Mouse (Mus musculus): ENCODE data around the gene Tmem119. TPM values are rescaled to one million over a fixed set of nuclear protein-coding genes. Genes with fewer than 3 reads are reported as not detected.
"Not testable (repeated sequence)": the region's sequence is repeated elsewhere in the genome, so short reads cannot be mapped to it uniquely, and the experiment has no call there.

The Tmem119 gene
- total RNA-seq, 2 experiments from 2014 or later = 6.7 to 7.3 TPM

DNA sequence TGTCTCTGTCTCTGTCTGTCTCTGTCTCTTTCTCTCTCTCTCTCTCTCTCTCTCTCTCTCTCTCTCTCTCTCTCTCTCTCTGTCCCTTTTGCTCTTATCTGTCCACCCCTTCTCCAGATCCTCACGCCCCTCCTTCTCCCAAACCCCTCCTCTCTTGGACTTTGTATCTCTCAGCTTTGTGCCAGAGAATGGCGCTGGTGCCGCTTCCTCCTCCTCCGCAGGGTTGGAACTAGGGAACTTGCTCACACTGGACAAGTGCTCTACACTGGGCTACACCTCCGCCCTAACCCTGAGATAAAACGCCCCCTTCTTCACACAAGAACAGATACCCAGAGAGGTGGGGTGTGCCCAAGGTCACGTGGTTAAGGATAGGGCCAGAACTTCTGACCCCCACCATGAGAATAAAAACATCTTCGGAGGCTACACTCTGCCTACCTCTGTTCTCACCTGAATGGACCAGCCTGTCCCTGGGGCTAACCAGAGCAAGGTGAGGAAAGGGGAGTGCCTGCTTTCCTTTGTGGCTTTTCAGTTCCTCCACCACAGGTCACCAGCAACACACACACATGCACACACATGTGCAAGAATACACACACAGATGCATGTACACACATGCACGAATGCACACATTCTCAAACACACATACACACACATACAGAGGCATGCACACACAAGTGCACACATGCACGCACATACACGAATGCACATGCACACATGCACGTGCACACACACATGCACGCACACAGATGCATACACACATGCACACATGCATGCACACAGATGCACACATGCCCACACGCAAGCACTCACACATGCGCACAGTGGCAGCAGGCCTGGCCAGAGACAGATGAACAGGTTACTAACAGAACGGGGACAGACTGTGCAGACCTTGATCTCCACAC is 8.9 kb downstream of the Tmem119 start:
- intact Hi-C loops (cut with DNase I) = no loop called here

DNA sequence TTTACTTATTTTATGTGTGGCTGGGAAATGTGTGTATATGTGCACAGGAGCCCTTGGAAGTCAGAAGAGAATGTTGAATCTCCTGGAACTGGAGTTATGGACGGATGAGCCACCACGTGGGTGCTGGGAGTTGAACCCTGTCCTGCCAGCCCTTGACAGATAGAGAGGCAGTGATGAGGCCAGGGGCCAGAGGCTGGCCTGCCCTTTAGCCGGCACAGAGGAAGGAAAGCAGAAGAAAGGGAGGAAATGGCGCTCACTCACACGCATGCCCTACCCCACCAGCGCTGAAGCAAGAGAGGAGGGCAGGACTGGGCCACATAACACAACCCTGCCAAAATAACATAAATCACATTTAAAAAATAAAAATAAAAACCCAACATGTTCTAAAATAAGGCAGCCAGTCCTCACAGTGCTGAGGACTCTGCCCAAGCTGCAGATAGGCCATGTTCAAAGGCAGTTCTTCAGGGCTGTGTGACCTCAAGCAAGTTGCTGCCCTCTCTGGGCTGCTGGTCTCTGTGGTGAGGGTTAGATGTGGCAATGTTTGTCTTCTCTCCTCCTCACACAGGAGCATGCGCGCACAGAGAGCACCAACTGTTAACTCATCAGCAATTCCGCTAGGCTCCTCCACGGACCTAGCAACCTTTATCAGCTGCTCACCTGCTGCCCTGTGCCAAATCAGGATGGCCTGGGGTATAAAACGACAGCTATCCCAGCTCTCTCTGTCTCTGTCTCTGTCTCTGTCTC is 9.7 kb downstream of the Tmem119 start:
- DNase-seq (ENCODE audit: low spot score) = no peak
- intact Hi-C loops (cut with DNase I) = no loop called here

More for the DNA sequence above, 8.9 kb downstream of the Tmem119 start:
- DNase-seq (ENCODE audit: low spot score) = no peak

GRCm38 (mm10) chr5:113789075-113789788 is 11.1 kb downstream of the Tmem119 start:
- no peak for DNase-seq (ENCODE audit: low spot score)
- intact Hi-C loops (cut with DNase I) = no loop called here

- no peak for DNase-seq (ENCODE audit: low spot score)
- intact Hi-C loops (cut with DNase I) = no loop called here
Observed at GRCm38 (mm10) chr5:113788645-113789044, 11.7 kb downstream of the Tmem119 start.

DNA sequence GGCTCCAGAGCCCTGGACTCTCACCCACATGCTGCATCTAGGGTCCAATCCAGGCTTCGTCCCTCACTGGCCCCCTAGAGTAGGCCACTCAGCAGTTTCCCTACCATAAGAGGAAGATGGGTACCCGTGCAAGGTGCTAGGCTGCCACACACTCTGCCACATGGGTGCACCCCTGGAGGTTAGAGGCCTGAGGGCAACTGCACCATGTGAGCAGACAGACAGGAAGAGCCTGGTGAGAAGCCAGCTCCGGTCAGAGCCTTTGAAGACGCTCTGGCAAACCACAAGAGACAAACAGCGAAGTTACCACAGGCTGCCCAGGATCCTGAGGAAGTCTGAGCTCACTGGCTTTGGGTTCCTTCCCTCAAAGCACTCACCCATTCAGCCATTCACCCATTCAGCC is 13.3 kb downstream of the Tmem119 start:
- intact Hi-C loops (cut with DNase I) = no loop called here
- no peak for DNase-seq (ENCODE audit: low spot score)

GRCm38 (mm10) chr5:113784104-113784503 is 16.2 kb downstream of the Tmem119 start:
- DNase-seq (ENCODE audit: low spot score); intact Hi-C loops (cut with DNase I): not testable (repeated sequence)

DNA sequence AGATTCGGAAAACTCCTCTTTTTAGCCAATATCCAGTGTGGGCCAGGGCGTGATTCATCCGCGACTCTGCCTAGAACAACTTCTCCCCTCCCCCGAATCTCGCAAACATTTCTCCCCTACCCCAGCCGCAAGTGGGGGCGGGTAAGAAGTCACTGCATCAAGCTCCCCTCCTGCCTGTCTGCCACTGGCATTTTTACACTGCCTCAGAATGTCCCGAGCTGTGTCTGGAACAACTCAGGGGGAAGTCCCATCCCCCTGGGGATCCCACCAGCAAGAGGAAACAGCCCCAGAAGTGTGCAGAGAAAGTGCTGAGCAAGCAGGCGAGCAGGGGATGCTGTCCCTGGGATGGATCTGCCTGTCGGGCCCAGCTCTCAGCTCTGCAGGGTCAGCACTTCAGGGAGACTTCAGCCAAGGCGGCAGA is 16.7 kb downstream of the Tmem119 start:
- DNase-seq (ENCODE audit: low spot score) = peak; percentile 67
- intact Hi-C loops (cut with DNase I) = no loop called here

DNA sequence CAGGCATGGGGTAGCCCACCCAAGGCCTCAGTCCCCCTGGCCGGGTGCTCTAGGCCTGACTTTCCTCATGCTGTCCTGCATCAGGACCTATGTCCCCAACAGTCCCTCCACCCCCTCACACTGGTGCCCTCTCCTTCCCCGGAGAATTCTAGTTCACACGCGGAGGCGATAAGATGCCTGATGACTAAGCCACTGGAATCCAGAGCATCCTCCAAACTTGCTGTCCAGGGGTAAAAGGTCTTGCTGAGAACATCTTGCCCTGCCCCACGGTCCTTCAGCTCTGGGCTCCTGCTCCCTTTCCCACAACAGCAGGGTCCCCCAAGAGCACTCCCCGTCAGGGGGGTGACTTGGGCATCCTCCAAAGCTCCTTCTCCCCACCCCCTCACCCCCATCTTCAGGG is 17.7 kb downstream of the Tmem119 start:
- intact Hi-C loops (cut with DNase I) = no loop called here
- DNase-seq (ENCODE audit: low spot score) = peak; percentile 33

DNA sequence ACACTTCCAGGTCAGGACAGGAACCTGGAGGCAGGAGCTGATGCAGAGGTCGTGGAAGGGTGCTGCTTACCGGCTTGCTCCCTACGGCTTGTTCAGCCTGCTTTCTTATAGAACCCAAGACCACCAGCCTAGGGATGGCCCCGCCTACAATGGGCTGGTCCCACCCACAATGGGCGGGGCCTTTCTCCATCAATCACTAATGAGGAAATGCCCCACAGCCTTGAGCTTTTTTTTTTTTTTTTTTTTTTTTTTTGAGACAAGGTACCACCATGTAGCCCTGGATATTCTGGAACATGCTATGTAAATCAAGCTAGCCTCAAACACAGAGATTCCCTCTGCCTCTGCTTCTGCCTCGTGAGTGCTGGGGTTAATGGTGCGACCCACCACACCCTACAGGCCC is 18.4 kb downstream of the Tmem119 start:
- intact Hi-C loops (cut with DNase I) = no loop called here
- DNase-seq (ENCODE audit: low spot score) = no peak

- intact Hi-C loops (cut with DNase I) = no loop called here
- no peak for DNase-seq (ENCODE audit: low spot score)
Observed at GRCm38 (mm10) chr5:113781254-113781653, 19.1 kb downstream of the Tmem119 start.

DNA sequence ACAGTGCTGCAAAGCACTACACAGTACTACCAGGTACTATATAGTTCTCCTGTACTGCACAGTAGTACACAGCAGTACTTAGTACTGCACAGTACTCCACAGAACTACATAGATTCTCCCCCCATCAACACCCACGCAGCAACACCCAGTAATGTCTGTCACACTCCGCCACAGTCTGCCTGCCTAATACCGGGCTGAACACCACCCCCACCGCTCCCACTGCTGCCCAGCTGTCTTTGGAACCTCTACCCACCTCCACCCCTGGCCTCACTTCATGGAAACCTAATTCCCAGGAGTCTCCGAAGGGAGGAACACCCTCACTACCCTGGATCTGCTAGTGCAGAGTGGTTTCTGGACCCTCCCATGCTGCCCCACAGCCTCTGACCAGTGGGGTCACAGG is 19.6 kb downstream of the Tmem119 start:
- no peak for DNase-seq (ENCODE audit: low spot score)
- intact Hi-C loops (cut with DNase I) = no loop called here

- intact Hi-C loops (cut with DNase I) = no loop called here
- no peak for DNase-seq (ENCODE audit: low spot score)
Observed at GRCm38 (mm10) chr5:113780082-113780752, 20.1 kb downstream of the Tmem119 start.

- no peak for DNase-seq (ENCODE audit: low spot score)
- intact Hi-C loops (cut with DNase I) = no loop called here
Observed at GRCm38 (mm10) chr5:113779569-113779968, 20.7 kb downstream of the Tmem119 start.

- intact Hi-C loops (cut with DNase I); DNase-seq (ENCODE audit: low spot score): not testable (repeated sequence)
Observed at GRCm38 (mm10) chr5:113777728-113778127, 22.6 kb downstream of the Tmem119 start.

- intact Hi-C loops (cut with DNase I) = no loop called here
- DNase-seq (ENCODE audit: low spot score) = no peak
Observed at GRCm38 (mm10) chr5:113776896-113777226, 23.5 kb downstream of the Tmem119 start.

- DNase-seq (ENCODE audit: low spot score) = no peak
- intact Hi-C loops (cut with DNase I) = no loop called here
Observed at GRCm38 (mm10) chr5:113776128-113776895, 24.0 kb downstream of the Tmem119 start.

GRCm38 (mm10) chr5:113775585-113775984 is 24.7 kb downstream of the Tmem119 start:
- intact Hi-C loops (cut with DNase I) = no loop called here

DNA sequence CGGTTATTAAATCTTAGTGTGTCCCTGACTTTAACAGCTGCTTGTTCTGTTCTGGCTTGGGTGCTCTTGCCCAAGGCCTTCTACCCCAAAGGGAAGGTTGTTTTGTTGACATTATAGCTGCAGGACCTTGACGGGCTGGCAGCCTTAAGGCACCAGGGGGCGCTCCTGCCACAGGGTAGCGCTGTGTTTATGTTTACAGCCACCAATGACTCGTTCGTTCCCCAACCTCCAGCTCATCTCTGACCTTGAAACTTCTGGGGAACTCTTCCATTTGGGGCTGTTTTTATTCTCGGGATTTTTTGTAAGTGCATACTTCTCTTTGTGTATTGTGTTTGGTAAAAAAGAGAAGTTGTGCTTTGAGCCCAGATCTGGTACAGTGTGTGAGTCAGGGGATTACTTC is 26.7 kb downstream of the Tmem119 start:
- intact Hi-C loops (cut with DNase I) = loop anchor here (1.0 to 5.0 kb wide), 2 partner anchors 42 to 179 kb away; no protein-coding TSS in a partner anchor
- peak; percentile 69 for DNase-seq (ENCODE audit: low spot score)

More at GRCm38 (mm10) chr5:113775585-113775984, 24.7 kb downstream of the Tmem119 start:
- no peak for DNase-seq (ENCODE audit: low spot score)

GRCm38 (mm10) chr5:113772905-113773519 is 27.3 kb downstream of the Tmem119 start:
- DNase-seq (ENCODE audit: low spot score) = no peak
- intact Hi-C loops (cut with DNase I) = loop anchor here (1.0 to 5.0 kb wide), 2 partner anchors 42 to 179 kb away; no protein-coding TSS in a partner anchor

All from heart, postnatal 25 days (tissue).